Mouse (Mus musculus) limb, embryonic 14.5 days (tissue): Measurements from ENCODE around the gene Acoxl. TPM values are rescaled to one million over a fixed set of nuclear protein-coding genes. Genes with fewer than 3 reads are reported as not detected.

Source experiments
- ATAC-seq: fragments of 200-750 bp; cut with Nextera tagmentation; 2 replicates; pipeline ENCODE4 v1.8.0; 2017; ENCODE audit warnings: low read depth, moderate number of reproducible peaks, moderate TSS enrichment; ENCODE audit not compliant: low FRiP score
- DNase-seq: peaks from one replicate; pipeline ENCODE4 v3.0.0-alpha.2; 2015; ENCODE audit warnings: low spot score
- H3K27ac ChIP-seq: fragments of 300-500 bp; sonication (generic); replicated peaks from 2 replicates; pipeline ENCODE4 v1.5.1; 2014; ENCODE audit warnings: low read depth, mild to moderate bottlenecking, low read length, moderate library complexity, mixed read lengths
- H3K27me3 ChIP-seq: fragments of 300-500 bp; sonication (generic); 2 replicates; pipeline ENCODE4 v1.6.1; 2014; ENCODE audit warnings: low read length, mixed read lengths; ENCODE audit not compliant: control insufficient read depth, insufficient read depth
- H3K36me3 ChIP-seq: fragments of 300-500 bp; sonication (generic); 2 replicates; pipeline ENCODE4 v1.6.1; 2014; ENCODE audit warnings: mild to moderate bottlenecking, low read length, moderate library complexity, mixed read lengths; ENCODE audit not compliant: control insufficient read depth, insufficient read depth
- H3K4me1 ChIP-seq: fragments of 300-500 bp; sonication (generic); 2 replicates; pipeline ENCODE4 v1.6.1; 2014; ENCODE audit warnings: antibody characterized with exemption, low read length, mixed read lengths; ENCODE audit not compliant: control insufficient read depth, insufficient read depth
- H3K4me2 ChIP-seq: fragments of 300-500 bp; sonication (generic); replicated peaks from 2 replicates; pipeline ENCODE4 v1.6.1; 2014; ENCODE audit warnings: low read depth, mild to moderate bottlenecking, low read length, moderate library complexity; ENCODE audit not compliant: severe bottlenecking
- H3K4me3 ChIP-seq: fragments of 300-500 bp; sonication (generic); replicated peaks from 2 replicates; pipeline ENCODE4 v1.5.1; 2014; ENCODE audit warnings: low read length
- H3K9ac ChIP-seq: fragments of 300-500 bp; sonication (generic); 2 replicates; pipeline ENCODE4 v1.6.1; 2014; ENCODE audit warnings: mild to moderate bottlenecking, low read depth, low read length, moderate library complexity; ENCODE audit not compliant: severe bottlenecking
- H3K9me3 ChIP-seq: fragments of 300-500 bp; sonication (generic); 2 replicates; pipeline ENCODE4 v1.6.1; 2016; ENCODE audit warnings: low read length; ENCODE audit not compliant: control insufficient read depth
- POLR2A ChIP-seq: fragments of 200-500 bp; IDR thresholded peaks from 2 replicates; pipeline ENCODE4 v1.8.0; 2012; ENCODE audit warnings: inconsistent platforms, mild to moderate bottlenecking, moderate library complexity, borderline replicate concordance; ENCODE audit not compliant: insufficient read depth, insufficient read length; ENCODE audit errors: extremely low read depth
- WGBS: fragments of 180-500 bp; shearing (Covaris S2); extraction: QIAGEN DNeasy Blood & Tissue Kit; methylation state at CpG from one replicate; pipeline ENCODE4 v1.1.7; 2014; 5-methylcytosine and 5-hydroxymethylcytosine counted together
- polyA plus RNA-seq, 2 experiments: library from polyadenylated mRNA; depleted of rRNA in 1 of 2; stranded (reverse) in 1 of 2; unstranded in 1 of 2; fragments of >200 nt; fragmentation: Nextera tagmentation in 1 of 2; extraction: Ambion mirVana in 1 of 2; gene quantifications; 2 replicates each; pipeline versions ENCODE4 v1.2.1 to v1.2.3; 2012 to 2014

Gene Acoxl
- polyA plus RNA-seq, 2 experiments = 0.13 TPM; not detected in 1

DNA sequence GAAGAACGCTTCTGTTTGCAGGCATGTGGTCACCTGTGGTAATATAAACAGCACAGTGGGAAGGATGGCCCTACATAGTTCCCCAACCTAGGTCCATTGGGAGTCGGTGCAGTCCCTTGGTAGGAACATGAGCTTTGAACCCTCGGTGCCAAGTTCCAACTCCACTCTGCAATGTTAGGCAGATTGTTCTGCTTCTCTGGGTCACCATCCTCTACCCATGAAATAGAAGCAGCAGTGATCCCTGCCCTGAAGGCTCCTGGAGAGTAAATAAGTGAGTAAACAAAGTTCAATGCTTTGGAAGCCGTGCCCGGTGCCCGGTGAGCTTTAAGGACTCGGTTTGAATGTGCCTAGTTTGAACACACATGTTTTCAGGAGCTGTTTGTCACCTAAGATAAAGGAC is 233.1 kb downstream of the Acoxl start:
- no peak overlapping the region for H3K4me3 ChIP-seq
- DNase-seq (no peak), ATAC-seq (no peak)
- H3K36me3 ChIP-seq = no peaks in the 10 kb centered on the region
- no peak overlapping the region for H3K4me2 ChIP-seq
- no peaks in the 10 kb centered on the region for H3K27me3 ChIP-seq
- H3K27ac ChIP-seq = no peak overlapping the region
- no peaks in the 10 kb centered on the region for H3K4me1 ChIP-seq
- H3K9me3 ChIP-seq = no peaks in the 10 kb centered on the region
- no peak overlapping the region for H3K9ac ChIP-seq
- TF ChIP-seq POLR2A = no peak
- 76% methylated on average over 7 of the region's 7 CpGs for WGBS

DNA sequence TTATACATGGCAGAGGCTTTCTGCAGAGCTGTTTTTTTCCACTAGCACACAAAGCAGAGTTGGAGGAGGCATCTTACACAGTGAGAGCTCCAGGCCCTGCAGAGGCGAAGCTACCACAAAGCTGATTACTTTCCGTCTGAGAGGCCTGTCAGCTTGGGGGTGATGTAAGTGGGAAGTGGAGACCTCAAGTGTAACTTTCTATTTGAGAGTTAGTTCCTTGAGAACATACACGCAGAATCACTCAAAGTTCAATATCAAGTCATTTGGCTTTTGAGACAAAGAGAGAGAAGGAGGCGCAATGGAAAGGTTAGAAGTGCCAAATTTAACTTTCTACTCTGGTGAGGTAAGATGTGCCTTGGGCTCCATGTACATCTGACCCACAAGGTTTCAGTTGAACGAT is 234.3 kb downstream of the Acoxl start:
- WGBS = 80% methylated on average over 5 of the region's 5 CpGs
- ATAC-seq (no peak), DNase-seq (no peak)
- no peak overlapping the region for H3K4me3 ChIP-seq
- no peak overlapping the region for H3K9ac ChIP-seq
- no peaks in the 10 kb centered on the region for H3K4me1 ChIP-seq
- no peaks in the 10 kb centered on the region for H3K27me3 ChIP-seq
- no peaks in the 10 kb centered on the region for H3K9me3 ChIP-seq
- H3K4me2 ChIP-seq = no peak overlapping the region
- H3K27ac ChIP-seq = no peak overlapping the region
- no peak for TF ChIP-seq POLR2A
- no peaks in the 10 kb centered on the region for H3K36me3 ChIP-seq

DNA sequence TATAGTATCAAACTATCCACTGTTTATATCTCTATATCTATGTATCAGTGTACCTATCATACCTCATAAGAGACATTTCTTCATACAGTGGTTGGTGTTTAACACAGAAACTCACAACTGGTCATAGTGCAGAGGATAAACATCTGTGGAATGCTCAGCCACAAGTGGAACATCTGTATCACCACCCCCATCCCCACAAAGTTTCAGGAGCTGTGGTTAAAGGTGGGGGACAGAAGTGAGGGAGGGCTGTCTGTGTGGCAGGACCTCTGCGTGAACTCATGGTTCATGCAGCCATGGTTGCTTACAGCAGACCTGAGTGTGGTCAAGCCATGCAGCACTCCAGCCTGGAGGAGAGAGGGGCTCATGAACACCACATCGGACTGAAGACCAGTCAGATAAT is 234.9 kb downstream of the Acoxl start:
- Histone ChIP-seq H3K9ac (no peak overlapping the region), H3K27me3 (no peaks in the 10 kb centered on the region), H3K27ac (no peak overlapping the region), H3K4me3 (no peak overlapping the region), H3K36me3 (no peaks in the 10 kb centered on the region), H3K9me3 (no peaks in the 10 kb centered on the region), H3K4me1 (no peaks in the 10 kb centered on the region), H3K4me2 (no peak overlapping the region)
- TF ChIP-seq POLR2A = no peak
- 80% methylated on average over 2 of the region's 2 CpGs for WGBS
- ATAC-seq (no peak), DNase-seq (no peak)

GRCm38 (mm10) chr2:128076936-128077335 is 238.3 kb downstream of the Acoxl start:
- Histone ChIP-seq H3K4me2 (no peak overlapping the region), H3K27me3 (no peaks in the 10 kb centered on the region), H3K27ac (no peak overlapping the region), H3K36me3 (no peaks in the 10 kb centered on the region), H3K9ac (no peak overlapping the region), H3K9me3 (no peaks in the 10 kb centered on the region), H3K4me3 (no peak overlapping the region), H3K4me1 (no peaks in the 10 kb centered on the region)
- DNase-seq (no peak), ATAC-seq (no peak)
- WGBS = 78% methylated on average over 4 of the region's 4 CpGs
- no peak for TF ChIP-seq POLR2A

DNA sequence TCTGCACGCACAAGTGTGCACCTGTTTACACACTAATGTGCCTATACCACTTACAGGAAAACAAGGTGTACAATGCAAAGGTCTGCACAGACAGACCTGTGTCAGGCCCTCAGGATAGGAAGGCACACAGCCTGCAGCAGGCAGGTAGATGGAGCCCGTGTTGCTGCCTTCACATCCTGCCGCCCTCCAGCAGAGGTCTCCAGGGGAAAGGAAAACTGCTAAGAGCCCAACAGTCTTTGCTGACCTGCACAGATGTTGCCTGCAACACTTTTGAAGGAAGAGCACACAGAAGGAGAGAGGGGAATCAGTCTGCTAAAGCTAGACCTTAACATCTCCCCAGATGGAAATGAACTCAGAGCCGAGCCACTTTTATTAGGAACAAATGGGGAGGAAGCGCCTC is 240.2 kb downstream of the Acoxl start:
- DNase-seq = peak; percentile 20
- no peak overlapping the region for H3K9ac ChIP-seq
- no peak for TF ChIP-seq POLR2A
- no peak overlapping the region for H3K27ac ChIP-seq
- H3K4me3 ChIP-seq = no peak overlapping the region
- ATAC-seq = no peak
- H3K36me3 ChIP-seq = no peaks in the 10 kb centered on the region
- no peaks in the 10 kb centered on the region for H3K4me1 ChIP-seq
- no peak overlapping the region for H3K4me2 ChIP-seq
- H3K27me3 ChIP-seq = no peaks in the 10 kb centered on the region
- WGBS = 29% methylated on average over 5 of the region's 5 CpGs
- H3K9me3 ChIP-seq = no peaks in the 10 kb centered on the region

DNA sequence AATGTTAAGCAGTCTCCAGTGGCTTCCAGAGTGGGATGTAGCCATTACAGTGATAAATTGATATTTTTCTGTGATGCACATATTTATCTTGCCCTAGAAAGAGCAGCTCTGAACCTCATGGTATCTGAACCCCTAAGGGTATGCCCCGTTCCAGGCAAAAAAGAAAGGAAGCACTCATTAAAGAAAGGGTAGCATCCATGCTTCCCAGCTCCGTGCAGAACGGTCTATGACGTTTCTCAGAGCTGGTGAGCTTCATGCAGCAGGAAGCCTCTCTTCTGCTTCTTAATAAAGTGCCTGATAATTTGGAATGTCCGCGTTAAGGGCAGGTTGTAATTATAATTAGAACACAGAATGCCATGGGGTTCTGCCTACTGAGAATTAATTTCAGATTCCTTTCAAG is 240.6 kb downstream of the Acoxl start:
- WGBS = 40% methylated on average over 6 of the region's 6 CpGs
- DNase-seq = no peak
- H3K4me2 ChIP-seq = no peak overlapping the region

More for the DNA sequence above, 240.6 kb downstream of the Acoxl start:
- no peak for TF ChIP-seq POLR2A
- Histone ChIP-seq H3K4me3 (no peak overlapping the region), H3K27me3 (no peaks in the 10 kb centered on the region), H3K4me1 (no peaks in the 10 kb centered on the region), H3K36me3 (no peaks in the 10 kb centered on the region), H3K27ac (no peak overlapping the region), H3K9ac (no peak overlapping the region), H3K9me3 (no peaks in the 10 kb centered on the region)
- ATAC-seq = no peak
